7 mouse cellular contexts compared by ENCODE assay signal in genomic region chr4:45010806-45011415, GRCm38 (mm10). TPM values are rescaled to one million over a fixed set of nuclear protein-coding genes. Genes with fewer than 3 reads are reported as not detected.
DNase-seq lines count a peak whose midpoint lies in the region; ATAC-seq and TF ChIP-seq lines count a peak whose summit lies in the region.

No protein-coding gene starts in this region.

- no peaks in the 10 kb centered on the region for H3K36me3 ChIP-seq in testis, adult 2 months (ENCODE audit: control insufficient read depth, insufficient read depth, low read length)
- no peaks in the 10 kb centered on the region for H3K36me3 ChIP-seq in embryonic facial prominence, embryonic 12.5 days

- no peak for ATAC-seq in embryonic facial prominence, embryonic 12.5 days (ENCODE audit: insufficient number of reproducible peaks, insufficient read depth, low FRiP score, low TSS enrichment)
- ATAC-seq in frontal cortex, adult (ENCODE audit: low TSS enrichment): no peak

- 0 out of 2 replicates have a peak overlapping the region, but pooled peaks have one; percentile 18 for H3K27ac ChIP-seq in testis, adult 2 months (ENCODE audit: control insufficient read depth, insufficient read depth, low read depth, low read length)
- peak overlapping the region; percentile 97; the same call in 1 of the 2 replicates for H3K27ac ChIP-seq in embryonic facial prominence, embryonic 12.5 days

- peak overlapping the region; percentile 82 for H3K9ac ChIP-seq in embryonic facial prominence, embryonic 12.5 days

- 10% methylated on average over 11 of the region's 11 CpGs for WGBS in embryonic facial prominence, embryonic 12.5 days

- no peak for DNase-seq in testis, postnatal 14 days (ENCODE audit: low spot score)
- peak; percentile 47 for DNase-seq in kidney, adult 18-20 months
- DNase-seq in lung, postnatal 36 days: peak; percentile 22
- DNase-seq in T-cell, adult 2 months (ENCODE audit: low spot score): no peak

- TF ChIP-seq CTCF in testis, adult 2 months (IDR thresholded peaks at IDR 0.05; ENCODE audit: control insufficient read depth, insufficient read depth, insufficient replicate concordance, low read depth, low read length): no peak

- no peak for TF ChIP-seq POLR2A in testis, adult 2 months (IDR thresholded peaks at IDR 0.05; ENCODE audit: control insufficient read depth, low read depth, low read length)

- H3K4me1 ChIP-seq in testis, adult 2 months (ENCODE audit: control insufficient read depth, insufficient read depth, low read length): peaks cover 6% of the 10 kb centered on the region
- H3K4me1 ChIP-seq in embryonic facial prominence, embryonic 12.5 days: peaks cover 19% of the 10 kb centered on the region

- H3K4me2 ChIP-seq in embryonic facial prominence, embryonic 12.5 days (replicated peaks): peak overlapping the region; percentile 73

- H3K9me3 ChIP-seq in embryonic facial prominence, embryonic 12.5 days: no peaks in the 10 kb centered on the region

- H3K4me3 ChIP-seq in testis, adult 2 months (ENCODE audit: control insufficient read depth, low read depth, low read length): peak overlapping the region; percentile 96
- peak overlapping the region; percentile 76 for H3K4me3 ChIP-seq in embryonic facial prominence, embryonic 12.5 days

- H3K27me3 ChIP-seq in testis, adult 2 months (ENCODE audit: control insufficient read depth, insufficient read depth, low read length): no peaks in the 10 kb centered on the region
- H3K27me3 ChIP-seq in embryonic facial prominence, embryonic 12.5 days: no peaks in the 10 kb centered on the region

RNA-seq across cellular contexts. Expression of gene Zbtb5, which starts 1.3 kb away (rescaled TPM):
- 36.2 and 41.6 TPM in 2 replicates for polyA plus RNA-seq in testis, adult 2 months (2012; rRNA removed)
- polyA plus RNA-seq in embryonic facial prominence, embryonic 12.5 days (2016; fragmentation: Nextera tagmentation; extraction: Ambion mirVana): 38.7 TPM in 2 replicates

RNA-seq across cellular contexts. Expression of gene Polr1e, which starts 7.5 kb away (rescaled TPM):
- polyA plus RNA-seq in testis, adult 2 months (2012; rRNA removed): 6.3 and 6.8 TPM in 2 replicates
- 47.8 and 48.9 TPM in 2 replicates for polyA plus RNA-seq in embryonic facial prominence, embryonic 12.5 days (2016; fragmentation: Nextera tagmentation; extraction: Ambion mirVana)

RNA-seq across cellular contexts. Expression of gene Grhpr, which starts 29.7 kb away (rescaled TPM):
- 12.6 and 13.1 TPM in 2 replicates for polyA plus RNA-seq in testis, adult 2 months (2012; rRNA removed)
- polyA plus RNA-seq in embryonic facial prominence, embryonic 12.5 days (2016; fragmentation: Nextera tagmentation; extraction: Ambion mirVana): 46.9 and 50.6 TPM in 2 replicates

Comparison
In these comparisons a context has a peak if more than half of its experiments do, and no peak if none do; other contexts are left out.
1. DNase-seq: peak in kidney, adult 18-20 months (single experiment) and lung, postnatal 36 days (single experiment); none in testis, postnatal 14 days (single experiment) and T-cell, adult 2 months (single experiment).